ENCODE assay signal across 15 mouse cellular contexts in genomic region chr17:49624572-49624971, GRCm38 (mm10). TPM values are rescaled to one million over a fixed set of nuclear protein-coding genes. Genes with fewer than 3 reads are reported as not detected.
DNase-seq lines count a peak whose midpoint lies in the region; ATAC-seq and TF ChIP-seq lines count a peak whose summit lies in the region.
"Had no signal": no experiment of that assay in that cellular context is flagged by ENCODE, and none has a peak within 500 bp of the region (broad histone marks: within the 10 kb centered on the region; RNA-seq: fewer than 3 reads in every experiment).

No protein-coding gene starts in this region.

- 65% methylated on average over 9 of the region's 9 CpGs for whole genome bisulfite sequencing in midbrain, embryonic 14.5 days
- 59% methylated on average over 9 of the region's 9 CpGs for WGBS in midbrain, postnatal 0 days
- 72% methylated on average over 9 of the region's 9 CpGs for WGBS in intestine, embryonic 15.5 days
- 72% methylated on average over 9 of the region's 9 CpGs for WGBS in liver, postnatal 0 days (ENCODE audit: insufficient replicate concordance)

- no peak overlapping the region for H3K27ac ChIP-seq in midbrain, embryonic 14.5 days (replicated peaks; ENCODE audit: low read depth, low read length)
- no peak overlapping the region for H3K27ac ChIP-seq in midbrain, postnatal 0 days (ENCODE audit: low read depth, low read length)
- no peak overlapping the region for H3K27ac ChIP-seq in intestine, embryonic 15.5 days
- no peak overlapping the region for H3K27ac ChIP-seq in liver, postnatal 0 days (ENCODE audit: low read depth)
- H3K27ac ChIP-seq: embryonic facial prominence, embryonic 15.5 days; hindbrain, embryonic 15.5 days; liver, embryonic 15.5 days; midbrain, embryonic 12.5 days had no signal

- no peak for TF ChIP-seq CTCF in midbrain, postnatal 0 days (IDR thresholded peaks at IDR 0.05)
- TF ChIP-seq CTCF in liver, postnatal 0 days (IDR thresholded peaks at IDR 0.05; ENCODE audit: low read depth): no peak

- H3K27me3 ChIP-seq in midbrain, embryonic 14.5 days (ENCODE audit: control insufficient read depth, insufficient read depth, low read length): no peaks in the 10 kb centered on the region
- H3K27me3 ChIP-seq in midbrain, postnatal 0 days (ENCODE audit: insufficient read depth, low read length): no peaks in the 10 kb centered on the region
- H3K27me3 ChIP-seq in intestine, embryonic 15.5 days (replicated peaks): no peaks in the 10 kb centered on the region
- no peaks in the 10 kb centered on the region for H3K27me3 ChIP-seq in liver, postnatal 0 days (ENCODE audit: insufficient read depth, low read length)
- H3K27me3 ChIP-seq: embryonic facial prominence, embryonic 15.5 days; hindbrain, embryonic 15.5 days; liver, embryonic 15.5 days; midbrain, embryonic 12.5 days had no signal

- intact Hi-C loops in heart, postnatal 10 days (cut with DNase I): no loop called here

- DNase-seq in adrenal gland, adult (ENCODE audit: inconsistent age in 2 of 2, low spot score in 1 of 2): peak; percentile 46 to 65
- DNase-seq in adrenal gland, adult 18-20 months (ENCODE audit: low spot score in 2 of 2): no peak
- peak; percentile 9 to 10 for DNase-seq in heart, postnatal 10 days
- DNase-seq in heart, postnatal 4 days: no peak
- peak; percentile 36 for DNase-seq in midbrain, embryonic 14.5 days
- no peak for DNase-seq in midbrain, postnatal 0 days (ENCODE audit: low spot score)
- no peak for DNase-seq in liver, postnatal 0 days
- DNase-seq: cerebellum, postnatal 25 days; lung, postnatal 36 days; spleen, adult 18-20 months had no signal

- no peaks in the 10 kb centered on the region for H3K36me3 ChIP-seq in midbrain, embryonic 14.5 days (ENCODE audit: control insufficient read depth, insufficient read depth, low read length)
- no peaks in the 10 kb centered on the region for H3K36me3 ChIP-seq in midbrain, postnatal 0 days (ENCODE audit: insufficient read depth, low read length)
- H3K36me3 ChIP-seq in intestine, embryonic 15.5 days: no peaks in the 10 kb centered on the region
- no peaks in the 10 kb centered on the region for H3K36me3 ChIP-seq in liver, postnatal 0 days (replicated peaks; ENCODE audit: insufficient read depth, low read length)
- H3K36me3 ChIP-seq: embryonic facial prominence, embryonic 15.5 days; hindbrain, embryonic 15.5 days; liver, embryonic 15.5 days; midbrain, embryonic 12.5 days had no signal

- TF ChIP-seq EP300 in liver, postnatal 0 days (IDR thresholded peaks at IDR 0.05; ENCODE audit: low read depth): no peak

- H3K4me2 ChIP-seq in midbrain, embryonic 14.5 days (ENCODE audit: low read length): no peak overlapping the region
- no peak overlapping the region for H3K4me2 ChIP-seq in midbrain, postnatal 0 days (ENCODE audit: low read depth, low read length, poor library complexity, severe bottlenecking)
- no peak overlapping the region for H3K4me2 ChIP-seq in intestine, embryonic 15.5 days (replicated peaks)
- no peak overlapping the region for H3K4me2 ChIP-seq in liver, postnatal 0 days (ENCODE audit: low read depth, low read length)
- H3K4me2 ChIP-seq: embryonic facial prominence, embryonic 15.5 days; hindbrain, embryonic 15.5 days; liver, embryonic 15.5 days; midbrain, embryonic 12.5 days had no signal

- H3K9me3 ChIP-seq in midbrain, embryonic 14.5 days (ENCODE audit: control insufficient read depth, low read length): no peaks in the 10 kb centered on the region
- no peaks in the 10 kb centered on the region for H3K9me3 ChIP-seq in midbrain, postnatal 0 days (ENCODE audit: low read length)
- H3K9me3 ChIP-seq in intestine, embryonic 15.5 days: no peaks in the 10 kb centered on the region
- no peaks in the 10 kb centered on the region for H3K9me3 ChIP-seq in liver, postnatal 0 days (ENCODE audit: low read length)
- H3K9me3 ChIP-seq: embryonic facial prominence, embryonic 15.5 days; hindbrain, embryonic 15.5 days; liver, embryonic 15.5 days; midbrain, embryonic 12.5 days had no signal

- H3K4me3 ChIP-seq in midbrain, embryonic 14.5 days (replicated peaks; ENCODE audit: low read depth, low read length): no peak overlapping the region
- H3K4me3 ChIP-seq in midbrain, postnatal 0 days (ENCODE audit: low read depth, low read length): no peak overlapping the region
- no peak overlapping the region for H3K4me3 ChIP-seq in intestine, embryonic 15.5 days (replicated peaks)
- no peak overlapping the region for H3K4me3 ChIP-seq in liver, postnatal 0 days (ENCODE audit: low read depth, low read length)
- H3K4me3 ChIP-seq: embryonic facial prominence, embryonic 15.5 days; hindbrain, embryonic 15.5 days; liver, embryonic 15.5 days; midbrain, embryonic 12.5 days had no signal

- ATAC-seq in midbrain, embryonic 14.5 days (ENCODE audit: low FRiP score, low TSS enrichment): no peak
- no peak for ATAC-seq in midbrain, postnatal 0 days (ENCODE audit: low FRiP score)
- no peak for ATAC-seq in intestine, embryonic 15.5 days
- no peak for ATAC-seq in liver, postnatal 0 days

- H3K4me1 ChIP-seq in midbrain, embryonic 14.5 days (ENCODE audit: control insufficient read depth, insufficient read depth, low read length): no peaks in the 10 kb centered on the region
- no peaks in the 10 kb centered on the region for H3K4me1 ChIP-seq in midbrain, postnatal 0 days (ENCODE audit: insufficient read depth, low read length)
- no peaks in the 10 kb centered on the region for H3K4me1 ChIP-seq in intestine, embryonic 15.5 days (replicated peaks)
- H3K4me1 ChIP-seq in liver, postnatal 0 days (ENCODE audit: insufficient read depth): no peaks in the 10 kb centered on the region
- H3K4me1 ChIP-seq: embryonic facial prominence, embryonic 15.5 days; liver, embryonic 15.5 days; midbrain, embryonic 12.5 days had no signal

- H3K9ac ChIP-seq in midbrain, embryonic 14.5 days (replicated peaks; ENCODE audit: low read length): no peak overlapping the region
- H3K9ac ChIP-seq in midbrain, postnatal 0 days (replicated peaks; ENCODE audit: low read length, poor library complexity, severe bottlenecking): no peak overlapping the region
- no peak overlapping the region for H3K9ac ChIP-seq in intestine, embryonic 15.5 days
- no peak overlapping the region for H3K9ac ChIP-seq in liver, postnatal 0 days (replicated peaks)
- H3K9ac ChIP-seq: embryonic facial prominence, embryonic 15.5 days; hindbrain, embryonic 15.5 days; liver, embryonic 15.5 days; midbrain, embryonic 12.5 days had no signal

RNA-seq across cellular contexts. Expression of gene Kif6, which starts 9.6 kb away (rescaled TPM):
- under 1 TPM; 0.38 to 0.46 TPM for total RNA-seq in adrenal gland, adult 18-20 months (2021)
- total RNA-seq in heart, postnatal 10 days (2021): 1 to 10 TPM; 4.3 to 5.7 TPM
- total RNA-seq in heart, postnatal 4 days (2021): 1 to 10 TPM; 1.9 to 3.2 TPM
- 2.3 and 2.4 TPM in 2 replicates for polyA plus RNA-seq in midbrain, embryonic 14.5 days (2014; fragmentation: Nextera tagmentation; extraction: Ambion mirVana)
- total RNA-seq in midbrain, postnatal 0 days (2014; rRNA removed): 2.1 and 2.7 TPM in 2 replicates
- polyA plus RNA-seq in midbrain, postnatal 0 days (2015; fragmentation: Nextera tagmentation; extraction: Ambion mirVana): 1.1 and 1.7 TPM in 2 replicates
- polyA plus RNA-seq in intestine, embryonic 15.5 days (2015; fragmentation: Nextera tagmentation; extraction: Ambion mirVana): 0.97 and 1.1 TPM in 2 replicates
- polyA plus RNA-seq in liver, postnatal 0 days (2015; fragmentation: Nextera tagmentation; extraction: Ambion mirVana): not detected in 2 replicates

Comparison
In these comparisons a context has a peak if more than half of its experiments do, and no peak if none do; other contexts are left out.
1. DNase-seq: peak in adrenal gland, adult (2 of 2), heart, postnatal 10 days (2 of 2) and midbrain, embryonic 14.5 days (single experiment); none in adrenal gland, adult 18-20 months (0 of 2), heart, postnatal 4 days (single experiment), midbrain, postnatal 0 days (single experiment) and liver, postnatal 0 days (single experiment).